Mouse (Mus musculus): Measurements from ENCODE around the gene Il16. TPM values are rescaled to one million over a fixed set of nuclear protein-coding genes. Genes with fewer than 3 reads are reported as not detected.
A peak's percentile ranks its signal among the peaks of the same experiment; 100 is the strongest.

Il16 gene
- polyA plus RNA-seq, 1 experiment, result 0.47 TPM

DNA sequence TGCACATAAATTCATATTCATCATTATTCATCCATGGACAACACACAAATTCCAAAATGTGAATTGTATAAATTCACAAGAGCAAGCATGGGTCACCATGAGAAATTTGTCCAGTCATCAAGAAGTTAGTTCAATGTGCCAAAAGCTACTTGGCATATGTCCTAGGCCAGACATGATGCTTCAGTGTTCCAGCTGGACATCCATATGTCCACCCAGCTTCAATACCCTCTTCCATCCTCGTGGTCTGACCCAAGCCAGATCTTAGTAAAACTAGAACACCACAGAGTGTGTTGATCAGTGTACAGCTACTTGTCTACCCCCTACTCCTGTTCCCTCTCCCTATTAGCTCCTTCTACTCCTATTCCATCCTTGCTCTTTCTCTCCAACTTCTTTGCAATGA, 5.5 kb upstream of the Il16 start:
- no peak for TF ChIP-seq POLR2A (IDR thresholded peaks at IDR 0.05; ENCODE audit: low read depth, low read length)
- TF ChIP-seq CTCF (IDR thresholded peaks at IDR 0.05; ENCODE audit: borderline replicate concordance, insufficient read depth, low read length), result no peak
- H3K27ac ChIP-seq (ENCODE audit: insufficient read depth, low read length), result no peak overlapping the region
- no peak overlapping the region for H3K4me3 ChIP-seq (ENCODE audit: insufficient read depth, low read length)
- no peaks in the 10 kb centered on the region for H3K4me1 ChIP-seq (ENCODE audit: control insufficient read depth, insufficient read depth, low read length)

DNA sequence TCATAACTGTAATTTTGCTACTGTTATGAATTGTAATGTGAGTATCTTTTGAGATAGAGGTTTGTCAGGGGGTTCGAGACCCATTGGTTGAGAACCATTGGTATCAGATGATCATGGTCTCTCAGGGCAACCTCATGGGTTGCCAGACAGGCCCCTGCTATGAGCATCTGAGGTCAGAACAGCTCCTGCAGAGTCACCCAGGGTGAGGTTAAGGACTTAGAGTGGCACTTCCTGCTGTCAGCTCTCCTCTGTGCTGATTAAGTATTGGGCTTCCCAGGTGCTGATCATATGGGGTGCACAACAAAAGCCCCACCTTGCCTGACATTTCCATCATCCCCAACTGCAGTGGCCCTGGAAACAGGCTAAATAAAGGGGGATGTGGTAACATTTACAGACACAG, 2.9 kb upstream of the Il16 start:
- no peaks in the 10 kb centered on the region; the same call in 1 of the 2 replicates for H3K4me1 ChIP-seq (ENCODE audit: control insufficient read depth, insufficient read depth, low read length)
- TF ChIP-seq POLR2A (IDR thresholded peaks at IDR 0.05; ENCODE audit: low read depth, low read length), result no peak
- TF ChIP-seq CTCF (IDR thresholded peaks at IDR 0.05; ENCODE audit: borderline replicate concordance, insufficient read depth, low read length), result no peak
- H3K4me3 ChIP-seq (ENCODE audit: insufficient read depth, low read length), result no peak overlapping the region
- no peak overlapping the region for H3K27ac ChIP-seq (ENCODE audit: insufficient read depth, low read length)

DNA sequence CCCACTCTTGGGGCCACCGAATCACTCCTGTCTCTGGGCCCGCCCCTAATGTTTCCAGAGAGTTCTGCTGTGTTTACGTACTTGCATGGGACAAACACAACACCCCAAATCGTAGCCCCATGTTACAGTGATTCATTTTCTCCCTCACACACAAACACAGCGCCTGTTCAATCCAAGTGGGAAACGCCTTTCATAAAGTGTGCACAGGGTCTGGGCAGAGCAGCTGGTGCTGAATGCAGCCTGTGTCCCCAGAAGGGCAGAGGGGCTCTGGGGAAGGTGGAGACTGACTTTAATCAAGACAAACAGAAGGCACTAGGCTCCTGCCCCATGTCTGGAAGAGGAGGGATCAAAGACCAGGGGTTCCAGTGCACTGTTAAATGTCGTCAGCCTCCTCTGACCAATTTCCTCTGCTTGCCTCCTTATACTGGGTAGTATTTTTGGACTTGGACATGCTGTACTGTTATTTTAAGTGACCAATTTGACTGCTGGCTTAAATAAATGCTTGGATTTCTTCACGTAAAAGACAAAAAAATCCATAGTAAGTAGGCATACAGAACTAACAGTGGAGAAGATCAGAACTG, 671 bp upstream of the Il16 start:
- H3K4me3 ChIP-seq (ENCODE audit: insufficient read depth, low read length), result no peak overlapping the region
- H3K27ac ChIP-seq (ENCODE audit: insufficient read depth, low read length), result no peak overlapping the region
- no peaks in the 10 kb centered on the region; the same call in 1 of the 2 replicates for H3K4me1 ChIP-seq (ENCODE audit: control insufficient read depth, insufficient read depth, low read length)
- TF ChIP-seq POLR2A (IDR thresholded peaks at IDR 0.05; ENCODE audit: low read depth, low read length) (no peak), CTCF (IDR thresholded peaks at IDR 0.05; ENCODE audit: borderline replicate concordance, insufficient read depth, low read length) (no peak)

DNA sequence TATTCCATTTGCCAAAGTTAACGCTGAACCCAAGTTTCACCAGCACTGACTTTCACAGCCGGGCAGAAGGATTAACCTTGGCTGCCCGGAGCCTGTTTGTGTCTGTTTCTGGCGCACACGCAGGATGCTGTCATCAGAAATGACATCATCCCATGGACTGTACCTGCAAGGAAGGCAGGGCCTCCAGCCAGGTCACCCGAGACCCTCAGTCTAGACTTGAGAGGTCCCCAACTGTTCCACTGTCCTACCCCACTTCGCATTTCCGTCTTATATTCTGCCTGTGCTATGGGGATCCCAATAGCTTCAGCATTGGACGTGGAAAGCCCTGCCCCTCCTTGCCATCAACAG, 487 bp downstream of the Il16 start:
- H3K27ac ChIP-seq (ENCODE audit: insufficient read depth, low read length), result no peak overlapping the region
- H3K4me1 ChIP-seq (ENCODE audit: control insufficient read depth, insufficient read depth, low read length), result no peaks in the 10 kb centered on the region; the same call in 1 of the 2 replicates
- no peak overlapping the region for H3K4me3 ChIP-seq (ENCODE audit: insufficient read depth, low read length)

DNA sequence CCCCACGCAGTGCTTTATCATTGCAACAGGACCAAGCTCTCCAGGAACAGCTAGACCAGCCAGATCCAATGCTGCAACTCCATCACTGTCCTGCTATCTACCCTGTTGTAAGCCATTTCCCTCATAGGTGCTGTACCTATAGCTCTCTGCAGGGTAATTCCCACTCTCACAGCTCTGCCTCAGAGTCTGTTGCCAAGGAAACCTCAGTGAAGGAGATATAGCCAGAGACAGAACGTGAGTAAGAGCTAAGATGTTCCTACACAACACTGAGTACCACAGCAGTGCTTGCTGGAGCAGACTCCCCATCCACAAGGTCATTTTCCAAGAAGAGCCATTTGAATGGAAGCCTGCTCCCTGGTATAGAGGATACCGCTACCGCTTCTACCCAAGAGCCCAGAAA, 1.3 kb downstream of the Il16 start:
- Histone ChIP-seq H3K4me3 (ENCODE audit: insufficient read depth, low read length) (no peak overlapping the region), H3K27ac (ENCODE audit: insufficient read depth, low read length) (no peak overlapping the region), H3K4me1 (ENCODE audit: control insufficient read depth, insufficient read depth, low read length) (no peaks in the 10 kb centered on the region; the same call in 1 of the 2 replicates)
- TF ChIP-seq POLR2A (IDR thresholded peaks at IDR 0.05; ENCODE audit: low read depth, low read length), result no peak

More for the DNA sequence above, 487 bp downstream of the Il16 start:
- TF ChIP-seq CTCF (IDR thresholded peaks at IDR 0.05; ENCODE audit: borderline replicate concordance, insufficient read depth, low read length) (no peak), POLR2A (IDR thresholded peaks at IDR 0.05; ENCODE audit: low read depth, low read length) (no peak)

DNA sequence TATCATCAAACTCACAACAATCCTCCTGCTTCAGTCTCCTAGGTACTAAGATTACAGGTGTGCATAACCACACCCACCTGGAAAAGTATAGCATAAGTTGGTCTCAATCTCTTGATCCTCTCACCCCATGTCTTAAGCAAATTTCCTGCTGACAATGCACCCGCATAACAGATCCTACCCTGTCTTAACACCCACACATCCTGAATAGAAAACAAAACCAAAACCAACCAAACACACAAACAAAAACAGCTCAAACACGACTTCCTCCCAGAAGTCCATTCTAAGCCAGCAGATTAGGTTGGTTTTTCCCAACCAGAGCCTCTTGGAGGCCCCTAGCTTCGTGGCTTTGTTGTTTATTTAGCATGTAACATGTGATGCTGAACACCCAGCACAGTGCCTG, 2.8 kb downstream of the Il16 start:
- Histone ChIP-seq H3K27ac (ENCODE audit: insufficient read depth, low read length) (no peak overlapping the region), H3K4me1 (ENCODE audit: control insufficient read depth, insufficient read depth, low read length) (peaks cover 5% of the 10 kb centered on the region), H3K4me3 (ENCODE audit: insufficient read depth, low read length) (no peak overlapping the region)
- no peak for TF ChIP-seq CTCF (IDR thresholded peaks at IDR 0.05; ENCODE audit: borderline replicate concordance, insufficient read depth, low read length)
- TF ChIP-seq POLR2A (IDR thresholded peaks at IDR 0.05; ENCODE audit: low read depth, low read length), result no peak

DNA sequence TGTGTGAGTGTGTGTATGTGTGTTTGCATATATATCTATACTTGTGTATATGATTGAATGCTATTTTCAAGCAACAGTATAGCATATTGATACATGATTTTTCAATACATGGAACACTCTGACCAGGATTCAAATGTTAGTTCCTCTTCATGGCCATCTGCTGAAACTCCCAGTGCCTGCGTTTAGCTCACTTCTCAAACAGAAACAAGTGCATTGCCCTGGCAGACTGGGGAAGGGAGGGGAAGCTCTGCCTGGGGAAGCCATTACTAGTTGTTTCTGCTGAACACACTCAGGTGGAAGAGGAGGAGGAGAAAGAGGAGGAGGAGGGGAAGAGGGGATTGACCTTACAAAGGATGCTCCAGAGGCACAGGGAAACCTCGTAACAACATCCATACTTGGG, 3.5 kb downstream of the Il16 start:
- Histone ChIP-seq H3K27ac (ENCODE audit: insufficient read depth, low read length) (no peak overlapping the region), H3K4me3 (ENCODE audit: insufficient read depth, low read length) (no peak overlapping the region), H3K4me1 (ENCODE audit: control insufficient read depth, insufficient read depth, low read length) (peaks cover 5% of the 10 kb centered on the region)
- TF ChIP-seq CTCF (IDR thresholded peaks at IDR 0.05; ENCODE audit: borderline replicate concordance, insufficient read depth, low read length) (no peak), POLR2A (IDR thresholded peaks at IDR 0.05; ENCODE audit: low read depth, low read length) (no peak)

DNA sequence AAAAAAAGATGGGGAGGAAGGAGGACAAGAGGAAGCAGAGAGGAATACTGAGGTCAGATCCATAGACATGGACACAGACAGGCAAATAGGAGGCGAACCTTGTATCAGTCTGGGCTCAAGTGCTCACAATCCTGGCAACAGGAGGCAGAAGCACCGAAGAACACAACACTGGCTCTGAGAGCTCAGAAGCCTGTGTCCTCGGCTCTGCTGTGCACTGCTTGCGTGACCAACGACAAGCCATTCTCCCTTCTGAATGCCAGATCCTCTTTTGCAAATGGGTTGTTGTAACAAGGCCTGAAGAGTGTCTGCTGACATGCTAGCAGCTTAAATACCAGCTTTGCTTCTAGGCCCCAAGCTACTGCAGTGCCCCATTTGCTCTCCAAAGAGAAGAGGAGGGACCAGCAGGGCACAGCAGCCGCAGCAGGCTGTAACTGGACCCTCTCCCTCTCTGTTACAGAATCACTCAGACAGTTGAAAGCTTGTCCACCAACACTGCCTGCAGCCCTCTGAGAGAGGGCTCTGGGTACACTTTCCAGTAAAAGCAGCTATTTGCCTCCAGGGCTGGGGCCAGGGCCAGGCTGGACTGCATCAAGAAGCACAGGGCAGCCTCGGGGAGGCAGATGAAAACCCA, 5.7 kb downstream of the Il16 start:
- Histone ChIP-seq H3K4me1 (ENCODE audit: control insufficient read depth, insufficient read depth, low read length) (peaks cover 5% of the 10 kb centered on the region), H3K27ac (ENCODE audit: insufficient read depth, low read length) (0 out of 2 replicates have a peak overlapping the region, but pooled peaks have one; percentile 3), H3K4me3 (ENCODE audit: insufficient read depth, low read length) (no peak overlapping the region)
- TF ChIP-seq POLR2A (IDR thresholded peaks at IDR 0.05; ENCODE audit: low read depth, low read length) (no peak), CTCF (IDR thresholded peaks at IDR 0.05; ENCODE audit: borderline replicate concordance, insufficient read depth, low read length) (no peak)

DNA sequence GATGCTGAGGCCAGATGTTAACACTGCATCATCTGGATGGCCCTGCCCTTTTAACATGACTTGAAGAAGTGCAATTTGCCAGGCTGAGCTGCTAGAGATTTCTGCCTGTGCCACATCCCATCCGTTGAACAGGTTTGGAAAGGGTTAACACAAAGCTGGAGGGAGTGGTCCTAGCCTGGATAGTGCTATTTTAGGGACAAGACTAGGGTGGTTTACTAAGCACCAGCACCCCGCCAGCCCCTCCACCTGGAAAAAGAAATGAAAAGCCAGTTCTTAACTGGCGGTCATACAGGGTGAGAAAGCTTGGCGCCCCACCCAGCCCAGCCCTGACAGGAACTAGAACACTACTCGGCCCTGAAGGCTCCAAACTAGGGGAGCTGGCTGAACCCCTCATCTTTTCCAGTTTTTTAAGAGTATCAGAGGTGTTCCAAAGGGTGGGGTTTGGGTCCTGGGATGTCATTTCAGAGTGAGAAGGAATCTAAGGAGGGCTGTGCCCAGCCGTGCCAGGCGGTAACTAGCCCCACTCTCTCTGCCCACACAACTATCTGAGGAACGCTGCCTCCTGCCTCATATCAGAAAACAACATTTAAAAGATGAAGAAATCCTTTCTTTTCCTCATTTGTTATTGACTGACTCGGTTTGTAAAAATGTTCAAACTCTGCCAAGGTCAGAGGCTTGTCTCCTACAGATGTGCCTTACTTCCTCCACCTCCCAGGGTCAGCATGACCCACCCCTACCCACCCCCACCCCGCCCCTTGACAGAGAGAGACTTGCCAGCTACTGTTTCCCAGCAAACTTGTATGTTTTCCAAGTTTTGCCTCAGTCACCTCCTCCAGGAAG, 6.7 kb downstream of the Il16 start:
- TF ChIP-seq POLR2A (IDR thresholded peaks at IDR 0.05; ENCODE audit: low read depth, low read length), result no peak
- TF ChIP-seq CTCF (IDR thresholded peaks at IDR 0.05; ENCODE audit: borderline replicate concordance, insufficient read depth, low read length), result no peak
- Histone ChIP-seq H3K27ac (ENCODE audit: insufficient read depth, low read length) (0 out of 2 replicates have a peak overlapping the region, but pooled peaks have one; percentile 3), H3K4me3 (ENCODE audit: insufficient read depth, low read length) (no peak overlapping the region), H3K4me1 (ENCODE audit: control insufficient read depth, insufficient read depth, low read length) (peaks cover 5% of the 10 kb centered on the region)

Data from embryonic fibroblast, embryonic 13.5 days (primary cell).